19 mouse cellular contexts compared by ENCODE assay signal in genomic region chr4:106703956-106704355, GRCm38 (mm10). TPM values are rescaled to one million over a fixed set of nuclear protein-coding genes. Genes with fewer than 3 reads are reported as not detected.
DNase-seq lines count a peak whose midpoint lies in the region; ATAC-seq and TF ChIP-seq lines count a peak whose summit lies in the region.
"Had no signal": no experiment of that assay in that cellular context is flagged by ENCODE, and none has a peak within 500 bp of the region (broad histone marks: within the 10 kb centered on the region; RNA-seq: fewer than 3 reads in every experiment).

No protein-coding gene starts in this region.

- H3K9me3 ChIP-seq in midbrain, embryonic 16.5 days (replicated peaks; ENCODE audit: control insufficient read depth, low read length, poor library complexity, severe bottlenecking): no peaks in the 10 kb centered on the region
- no peaks in the 10 kb centered on the region for H3K9me3 ChIP-seq in liver, embryonic 11.5 days (ENCODE audit: control insufficient read depth, low read length)
- H3K9me3 ChIP-seq in heart, embryonic 12.5 days (replicated peaks): no peaks in the 10 kb centered on the region
- H3K9me3 ChIP-seq: liver, embryonic 12.5 days; lung, embryonic 15.5 days; megakaryocyte, embryonic 14.5 days had no signal

- no peak overlapping the region for H3K4me2 ChIP-seq in midbrain, embryonic 16.5 days (ENCODE audit: low read length)
- H3K4me2 ChIP-seq in liver, embryonic 11.5 days: no peak overlapping the region
- H3K4me2 ChIP-seq in heart, embryonic 12.5 days: no peak overlapping the region
- H3K4me2 ChIP-seq: liver, embryonic 12.5 days; lung, embryonic 15.5 days had no signal

- no peak for TF ChIP-seq POLR2A in cortical plate, adult 2 months (IDR thresholded peaks at IDR 0.05; ENCODE audit: extremely low read depth, insufficient read depth, low read length)

- WGBS in midbrain, embryonic 16.5 days: 84% methylated on average over 10 of the region's 10 CpGs
- WGBS in liver, embryonic 11.5 days: 78% methylated on average over 10 of the region's 10 CpGs
- 74% methylated on average over 10 of the region's 10 CpGs for WGBS in heart, embryonic 12.5 days

- no peaks in the 10 kb centered on the region for H3K36me3 ChIP-seq in midbrain, embryonic 16.5 days (ENCODE audit: control insufficient read depth, insufficient read depth, low read length)
- no peaks in the 10 kb centered on the region for H3K36me3 ChIP-seq in liver, embryonic 11.5 days (ENCODE audit: control insufficient read depth, insufficient read depth, low read length)
- no peaks in the 10 kb centered on the region for H3K36me3 ChIP-seq in heart, embryonic 12.5 days
- H3K36me3 ChIP-seq: liver, embryonic 12.5 days; lung, embryonic 15.5 days had no signal

- ATAC-seq in midbrain, embryonic 16.5 days: no peak
- ATAC-seq in liver, embryonic 11.5 days (replicated peaks; ENCODE audit: low FRiP score): no peak
- no peak for ATAC-seq in heart, embryonic 12.5 days (ENCODE audit: insufficient number of reproducible peaks, low FRiP score)
- ATAC-seq: liver, embryonic 12.5 days had no signal

- no peaks in the 10 kb centered on the region for H3K27me3 ChIP-seq in midbrain, embryonic 16.5 days (ENCODE audit: control insufficient read depth, insufficient read depth, low read depth, low read length)
- peaks cover 5% of the 10 kb centered on the region; the same call in 1 of the 2 replicates for H3K27me3 ChIP-seq in liver, embryonic 11.5 days (replicated peaks; ENCODE audit: control insufficient read depth, insufficient read depth, low read length)
- peaks cover 29% of the 10 kb centered on the region for H3K27me3 ChIP-seq in heart, embryonic 12.5 days (replicated peaks)
- H3K27me3 ChIP-seq: lung, embryonic 15.5 days had no signal

- peak overlapping the region; percentile 87 for H3K27ac ChIP-seq in layer of hippocampus, adult 2 months
- 0 out of 2 replicates have a peak overlapping the region, but pooled peaks have one; percentile 12 for H3K27ac ChIP-seq in cortical plate, adult 2 months (ENCODE audit: insufficient read depth, low read length)
- H3K27ac ChIP-seq in midbrain, embryonic 16.5 days (ENCODE audit: low read length): peak overlapping the region; percentile 54; the same call in 1 of the 2 replicates
- no peak overlapping the region for H3K27ac ChIP-seq in liver, embryonic 11.5 days (ENCODE audit: low read depth, low read length)
- H3K27ac ChIP-seq in heart, embryonic 12.5 days (ENCODE audit: poor library complexity, severe bottlenecking): no peak overlapping the region
- H3K27ac ChIP-seq: heart, adult 2 months; liver, embryonic 12.5 days; lung, embryonic 15.5 days had no signal

- no peak overlapping the region for H3K9ac ChIP-seq in midbrain, embryonic 16.5 days (ENCODE audit: low read depth, low read length)
- no peak overlapping the region for H3K9ac ChIP-seq in liver, embryonic 11.5 days (ENCODE audit: low read depth, low read length)
- H3K9ac ChIP-seq in heart, embryonic 12.5 days: no peak overlapping the region
- H3K9ac ChIP-seq: liver, embryonic 12.5 days; lung, embryonic 15.5 days had no signal

- H3K4me3 ChIP-seq in layer of hippocampus, adult 2 months: no peak overlapping the region
- H3K4me3 ChIP-seq in cortical plate, adult 2 months (ENCODE audit: insufficient read depth, low read length): no peak overlapping the region
- no peak overlapping the region for H3K4me3 ChIP-seq in midbrain, embryonic 16.5 days (ENCODE audit: low read depth, low read length)
- no peak overlapping the region for H3K4me3 ChIP-seq in liver, embryonic 11.5 days (ENCODE audit: low read depth, low read length)
- no peak overlapping the region for H3K4me3 ChIP-seq in heart, embryonic 12.5 days
- H3K4me3 ChIP-seq: heart, adult 2 months; liver, embryonic 12.5 days; lung, embryonic 15.5 days; megakaryocyte, embryonic 14.5 days had no signal

- H3K4me1 ChIP-seq in cortical plate, adult 2 months (ENCODE audit: control insufficient read depth, insufficient read depth, low read length): peaks cover 15% of the 10 kb centered on the region
- peaks cover 34% of the 10 kb centered on the region for H3K4me1 ChIP-seq in midbrain, embryonic 16.5 days (ENCODE audit: control insufficient read depth, insufficient read depth, low read length)
- no peaks in the 10 kb centered on the region for H3K4me1 ChIP-seq in liver, embryonic 11.5 days (replicated peaks; ENCODE audit: control insufficient read depth, insufficient read depth, low read length)
- H3K4me1 ChIP-seq in heart, embryonic 12.5 days (replicated peaks): peaks cover 10% of the 10 kb centered on the region; the same call in 1 of the 2 replicates

- TF ChIP-seq CTCF in layer of hippocampus, adult 2 months (conservative IDR thresholded peaks at IDR 0.05): no peak
- TF ChIP-seq CTCF in cortical plate, adult 2 months (IDR thresholded peaks at IDR 0.05; ENCODE audit: extremely low read depth, insufficient read depth, low read length): no peak

- DNase-seq in cerebellum, postnatal 10 days: peak; percentile 59
- no peak for DNase-seq in cerebellum, adult 9-10 months
- DNase-seq in layer of hippocampus, adult 2 months (ENCODE audit: low spot score in 2 of 2): no peak
- DNase-seq in layer of hippocampus, postnatal 25 days (ENCODE audit: extremely low spot score in 1 of 2, low spot score in 1 of 2): no peak
- no peak for DNase-seq in liver, embryonic 11.5 days (ENCODE audit: low spot score)
- DNase-seq: adrenal gland, postnatal 10 days; heart, adult 2 months; heart, postnatal 10 days; thymus, postnatal 14 days had no signal

RNA-seq across cellular contexts. Expression of gene Ttc4, which starts 25.2 kb away (rescaled TPM):
- total RNA-seq in layer of hippocampus, adult 2 months (2021): 10 to 100 TPM; 50.4 to 52.7 TPM
- total RNA-seq in layer of hippocampus, postnatal 25 days (2021): 10 to 100 TPM; 40.1 to 47.6 TPM
- polyA plus RNA-seq in cortical plate, adult 2 months (2012; rRNA removed): 112 and 118 TPM in 2 replicates
- 159 and 163 TPM in 2 replicates for polyA plus RNA-seq in midbrain, embryonic 16.5 days (2015; fragmentation: Nextera tagmentation; extraction: Ambion mirVana)
- 72.3 and 74.8 TPM in 2 replicates for polyA plus RNA-seq in liver, embryonic 11.5 days (2014; fragmentation: Nextera tagmentation; extraction: Ambion mirVana)
- 55.6 and 57.7 TPM in 2 replicates for polyA plus RNA-seq in heart, embryonic 12.5 days (2016; fragmentation: Nextera tagmentation; extraction: Ambion mirVana)

RNA-seq across cellular contexts. Expression of gene Mroh7, which starts 26.8 kb away (rescaled TPM):
- total RNA-seq in layer of hippocampus, adult 2 months (2021): 1 to 10 TPM; 4.7 to 5.4 TPM
- total RNA-seq in layer of hippocampus, postnatal 25 days (2021): 1 to 10 TPM; 2.0 to 2.4 TPM
- polyA plus RNA-seq in cortical plate, adult 2 months (2012; rRNA removed): 9.5 and 9.7 TPM in 2 replicates
- polyA plus RNA-seq in midbrain, embryonic 16.5 days (2015; fragmentation: Nextera tagmentation; extraction: Ambion mirVana): 0.38 and 1.6 TPM in 2 replicates
- 0.22 TPM in 2 replicates for polyA plus RNA-seq in liver, embryonic 11.5 days (2014; fragmentation: Nextera tagmentation; extraction: Ambion mirVana)
- polyA plus RNA-seq in heart, embryonic 12.5 days (2016; fragmentation: Nextera tagmentation; extraction: Ambion mirVana): 0.35 and 0.80 TPM in 2 replicates
- polyA plus RNA-seq: embryonic facial prominence, embryonic 11.5 days; neural tube, embryonic 11.5 days had no signal

RNA-seq across cellular contexts. Expression of gene Fam151a, which starts 29.7 kb away (rescaled TPM):
- not detected for total RNA-seq in layer of hippocampus, adult 2 months (2021)
- not detected for total RNA-seq in layer of hippocampus, postnatal 25 days (2021)
- 0.06 TPM in 1 of 2 replicates, not detected in the other for polyA plus RNA-seq in cortical plate, adult 2 months (2012; rRNA removed)
- not detected in 2 replicates for polyA plus RNA-seq in midbrain, embryonic 16.5 days (2015; fragmentation: Nextera tagmentation; extraction: Ambion mirVana)
- polyA plus RNA-seq in liver, embryonic 11.5 days (2014; fragmentation: Nextera tagmentation; extraction: Ambion mirVana): 0.11 TPM in 1 of 2 replicates, not detected in the other
- 0.13 TPM in 1 of 2 replicates, not detected in the other for polyA plus RNA-seq in heart, embryonic 12.5 days (2016; fragmentation: Nextera tagmentation; extraction: Ambion mirVana)
- total RNA-seq: gastrocnemius, adult 8-10 months; left cerebral cortex, postnatal 36 days had no signal
- polyA plus RNA-seq: liver, embryonic 12.5 days; neural tube, embryonic 11.5 days had no signal

RNA-seq across cellular contexts. Expression of gene Pars2, which starts 53.1 kb away (rescaled TPM):
- total RNA-seq in layer of hippocampus, adult 2 months (2021): 1 to 10 TPM; 6.1 to 8.5 TPM
- 1 to 10 TPM; 6.2 to 6.4 TPM for total RNA-seq in layer of hippocampus, postnatal 25 days (2021)
- polyA plus RNA-seq in cortical plate, adult 2 months (2012; rRNA removed): 10.4 and 10.7 TPM in 2 replicates
- 8.9 and 9.9 TPM in 2 replicates for polyA plus RNA-seq in midbrain, embryonic 16.5 days (2015; fragmentation: Nextera tagmentation; extraction: Ambion mirVana)
- polyA plus RNA-seq in liver, embryonic 11.5 days (2014; fragmentation: Nextera tagmentation; extraction: Ambion mirVana): 11.5 and 11.7 TPM in 2 replicates
- polyA plus RNA-seq in heart, embryonic 12.5 days (2016; fragmentation: Nextera tagmentation; extraction: Ambion mirVana): 12.3 and 13.6 TPM in 2 replicates

Comparison
In these comparisons a context has a peak if more than half of its experiments do, and no peak if none do; other contexts are left out.
1. DNase-seq: peak in cerebellum, postnatal 10 days (2 of 2); none in cerebellum, adult 9-10 months (single experiment), layer of hippocampus, adult 2 months (0 of 2), layer of hippocampus, postnatal 25 days (0 of 2) and liver, embryonic 11.5 days (single experiment).
2. H3K27ac ChIP-seq: peak in layer of hippocampus, adult 2 months (single experiment), cortical plate, adult 2 months (single experiment) and midbrain, embryonic 16.5 days (single experiment); none in liver, embryonic 11.5 days (single experiment) and heart, embryonic 12.5 days (single experiment).